Mouse (Mus musculus) ovary, postnatal 10 days (tissue): Measurements from ENCODE around the gene Gm17387.

Experiments
- DNase-seq: peaks from one replicate; pipeline ENCODE4 v3.0.0; 2022; ENCODE audit warnings: low spot score

The Gm17387 gene

GRCm38 (mm10) chr7:141077841-141078240 is 48.9 kb downstream of the Gm17387 start, which contains the start of gene Pkp3:
Gene Pkp3, plus strand, starts transcription at chr7:141078218.
- DNase-seq: no peak

GRCm38 (mm10) chr7:141078876-141079275 is 49.9 kb downstream of the Gm17387 start:
- DNase-seq: no peak
